9 mouse cellular contexts compared by ENCODE assay signal in the genomic region with DNA sequence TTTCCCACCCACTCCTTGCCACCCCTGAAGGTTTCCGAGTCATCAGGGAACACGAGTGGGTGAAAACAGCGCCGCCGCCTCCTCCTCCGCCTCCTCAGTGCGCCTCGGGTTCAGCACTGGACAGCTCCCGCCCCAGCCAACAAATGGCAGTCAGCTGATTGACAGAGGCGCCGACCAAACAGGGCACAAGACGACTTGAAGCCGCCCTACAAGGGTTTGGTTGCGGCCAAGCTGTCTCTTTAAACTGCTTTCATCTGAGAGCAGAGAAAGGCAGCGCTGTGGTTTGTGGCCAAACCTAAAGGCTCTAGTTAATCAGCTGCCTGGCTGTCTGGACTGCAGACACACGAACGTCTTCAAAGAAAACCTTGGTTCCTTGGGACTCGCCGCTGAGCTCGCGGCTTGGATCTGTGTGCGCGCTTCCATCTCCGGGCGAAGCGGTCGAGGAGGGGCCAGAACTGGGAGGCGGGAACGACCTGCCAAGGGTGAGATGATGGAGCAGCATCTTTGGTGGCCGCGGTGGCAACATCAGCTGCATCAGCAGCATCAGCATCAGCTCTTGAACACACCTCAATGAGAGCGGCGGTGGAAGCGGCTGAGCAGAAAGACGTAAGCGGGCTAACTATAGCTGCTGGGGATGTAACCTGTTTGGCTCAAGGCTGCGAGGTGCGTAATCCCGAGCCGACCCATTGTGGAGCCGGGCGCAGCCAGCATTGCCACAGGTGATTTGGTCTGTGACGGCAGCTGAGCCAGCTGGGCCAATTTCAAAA. TPM values are rescaled to one million over a fixed set of nuclear protein-coding genes. Genes with fewer than 3 reads are reported as not detected.
A peak's percentile ranks its signal among the peaks of the same experiment; 100 is the strongest.
DNase-seq lines count a peak whose midpoint lies in the region; ATAC-seq and TF ChIP-seq lines count a peak whose summit lies in the region.
"Had no signal": no experiment of that assay in that cellular context is flagged by ENCODE, and none has a peak within 500 bp of the region (broad histone marks: within the 10 kb centered on the region; RNA-seq: fewer than 3 reads in every experiment).

A gene (plus strand): TSS at position 198 of the 767 bp plus-strand sequence.

- ATAC-seq in cerebellum, adult (ENCODE audit: insufficient number of reproducible peaks, low FRiP score, low TSS enrichment) = peak; percentile 96
- peak; percentile 98 for ATAC-seq in forebrain, embryonic 14.5 days
- ATAC-seq in liver, embryonic 11.5 days (replicated peaks; ENCODE audit: low FRiP score) = peak; percentile 74
- peak; percentile 98 for ATAC-seq in neural tube, embryonic 13.5 days (ENCODE audit: low read depth)

- no peaks in the 10 kb centered on the region for H3K36me3 ChIP-seq in E14TG2a.4 (ENCODE audit: insufficient read depth, low read length)
- no peaks in the 10 kb centered on the region for H3K36me3 ChIP-seq in forebrain, embryonic 14.5 days (ENCODE audit: control insufficient read depth, insufficient read depth, low read length)
- no peaks in the 10 kb centered on the region for H3K36me3 ChIP-seq in liver, embryonic 11.5 days (ENCODE audit: control insufficient read depth, insufficient read depth, low read length)
- H3K36me3 ChIP-seq in neural tube, embryonic 13.5 days = no peaks in the 10 kb centered on the region

- H3K27me3 ChIP-seq in E14TG2a.4 (ENCODE audit: insufficient read depth, low read length) = peaks cover 49% of the 10 kb centered on the region
- H3K27me3 ChIP-seq in forebrain, embryonic 14.5 days (replicated peaks; ENCODE audit: control insufficient read depth, insufficient read depth, low read length) = peaks cover 21% of the 10 kb centered on the region
- peaks cover 18% of the 10 kb centered on the region for H3K27me3 ChIP-seq in liver, embryonic 11.5 days (replicated peaks; ENCODE audit: control insufficient read depth, insufficient read depth, low read length)
- peaks cover 35% of the 10 kb centered on the region for H3K27me3 ChIP-seq in neural tube, embryonic 13.5 days
- H3K27me3 ChIP-seq: CH12.LX had no signal

- H3K27ac ChIP-seq in forebrain, embryonic 14.5 days (ENCODE audit: low read depth, low read length) = peak within 1 kb of the TSS; percentile 24; the same call in 1 of the 2 replicates
- H3K27ac ChIP-seq in liver, embryonic 11.5 days (ENCODE audit: low read depth, low read length) = no peak within 1 kb of the TSS
- peak within 1 kb of the TSS; percentile 82 for H3K27ac ChIP-seq in neural tube, embryonic 13.5 days (replicated peaks)

- H3K9ac ChIP-seq in forebrain, embryonic 14.5 days (ENCODE audit: low read length) = peak within 1 kb of the TSS; percentile 63
- no peak within 1 kb of the TSS for H3K9ac ChIP-seq in liver, embryonic 11.5 days (ENCODE audit: low read depth, low read length)
- peak within 1 kb of the TSS; percentile 73 for H3K9ac ChIP-seq in neural tube, embryonic 13.5 days

- peak; percentile 95 for DNase-seq in forebrain, embryonic 14.5 days (ENCODE audit: low spot score)
- DNase-seq in heart, postnatal 10 days = peak; percentile 82 to 89
- DNase-seq in kidney, postnatal 25 days = peak; percentile 82 to 91
- peak; percentile 75 for DNase-seq in liver, embryonic 11.5 days (ENCODE audit: low spot score)
- peak; percentile 79 for DNase-seq in thymus, postnatal 4 days

- H3K9me3 ChIP-seq in E14TG2a.4 (ENCODE audit: low read length) = peaks cover 14% of the 10 kb centered on the region
- H3K9me3 ChIP-seq in forebrain, embryonic 14.5 days (replicated peaks; ENCODE audit: control insufficient read depth, low read length) = no peaks in the 10 kb centered on the region
- no peaks in the 10 kb centered on the region for H3K9me3 ChIP-seq in liver, embryonic 11.5 days (ENCODE audit: control insufficient read depth, low read length)
- H3K9me3 ChIP-seq in neural tube, embryonic 13.5 days = no peaks in the 10 kb centered on the region

- WGBS in forebrain, embryonic 14.5 days = 1% methylated on average over 43 of the region's 43 CpGs
- 6% methylated on average over 43 of the region's 43 CpGs for WGBS in liver, embryonic 11.5 days
- under 1% methylated on average over 43 of the region's 43 CpGs for WGBS in neural tube, embryonic 13.5 days

- peaks cover 18% of the 10 kb centered on the region for H3K4me1 ChIP-seq in E14TG2a.4 (replicated peaks; ENCODE audit: low read depth, low read length)
- 0 out of 2 replicates have a peak, but pooled peaks cover 2% of the 10 kb centered on the region for H3K4me1 ChIP-seq in forebrain, embryonic 14.5 days (ENCODE audit: control insufficient read depth, insufficient read depth, low read length)
- no peaks in the 10 kb centered on the region for H3K4me1 ChIP-seq in liver, embryonic 11.5 days (replicated peaks; ENCODE audit: control insufficient read depth, insufficient read depth, low read length)
- H3K4me1 ChIP-seq in neural tube, embryonic 13.5 days (replicated peaks) = peaks cover 22% of the 10 kb centered on the region

- TF ChIP-seq CTCF in E14TG2a.4 (conservative IDR thresholded peaks at IDR 0.05; ENCODE audit: low read length) = no peak

- peak within 1 kb of the TSS; percentile 80 for H3K4me3 ChIP-seq in E14TG2a.4 (replicated peaks; ENCODE audit: low read length)
- H3K4me3 ChIP-seq in forebrain, embryonic 14.5 days (ENCODE audit: low read depth, low read length) = peak within 1 kb of the TSS; percentile 61
- peak within 1 kb of the TSS; percentile 28; the same call in 1 of the 2 replicates for H3K4me3 ChIP-seq in liver, embryonic 11.5 days (ENCODE audit: low read depth, low read length)
- H3K4me3 ChIP-seq in neural tube, embryonic 13.5 days = peak within 1 kb of the TSS; percentile 60

- peak within 1 kb of the TSS; percentile 81 for H3K4me2 ChIP-seq in forebrain, embryonic 14.5 days (ENCODE audit: low read length)
- peak within 1 kb of the TSS; percentile 48 for H3K4me2 ChIP-seq in liver, embryonic 11.5 days
- peak within 1 kb of the TSS; percentile 70 for H3K4me2 ChIP-seq in neural tube, embryonic 13.5 days

- intact Hi-C loops in heart, postnatal 10 days (cut with DNase I) = no loop called here

RNA-seq across cellular contexts. Expression of the gene that starts here (rescaled TPM):
- polyA plus RNA-seq in forebrain, embryonic 14.5 days (2014; fragmentation: Nextera tagmentation; extraction: Ambion mirVana) = 1.1 and 1.8 TPM in 2 replicates
- under 1 TPM in 1 of 2 experiments, not detected in 1; 0.05 TPM for total RNA-seq in heart, postnatal 10 days (2021)
- not detected in 2 replicates for polyA plus RNA-seq in liver, embryonic 11.5 days (2014; fragmentation: Nextera tagmentation; extraction: Ambion mirVana)
- polyA plus RNA-seq in neural tube, embryonic 13.5 days (2015; fragmentation: Nextera tagmentation; extraction: Ambion mirVana) = 2.2 and 2.5 TPM in 2 replicates
- total RNA-seq: CH12.LX had no signal

Comparison
In these comparisons a context has a peak if more than half of its experiments do, and no peak if none do; other contexts are left out.
1. Peak in DNase-seq in heart, postnatal 10 days; RNA of the gene not detected or under 1 TPM.
2. Peak in DNase-seq, ATAC-seq, H3K4me3 ChIP-seq and H3K4me2 ChIP-seq in liver, embryonic 11.5 days; RNA of the gene not detected or under 1 TPM.
3. H3K4me3 ChIP-seq: peak in every context shown above with its lines; median percentile 80 in E14TG2a.4; 61 in forebrain, embryonic 14.5 days; 60 in neural tube, embryonic 13.5 days; 28 in liver, embryonic 11.5 days.